Mouse (Mus musculus): ENCODE measurements around the gene Ar. TPM values are rescaled to one million over a fixed set of nuclear protein-coding genes. Genes with fewer than 3 reads are reported as not detected.

Ar gene
- 6.6 TPM for total RNA-seq (2023)

DNA sequence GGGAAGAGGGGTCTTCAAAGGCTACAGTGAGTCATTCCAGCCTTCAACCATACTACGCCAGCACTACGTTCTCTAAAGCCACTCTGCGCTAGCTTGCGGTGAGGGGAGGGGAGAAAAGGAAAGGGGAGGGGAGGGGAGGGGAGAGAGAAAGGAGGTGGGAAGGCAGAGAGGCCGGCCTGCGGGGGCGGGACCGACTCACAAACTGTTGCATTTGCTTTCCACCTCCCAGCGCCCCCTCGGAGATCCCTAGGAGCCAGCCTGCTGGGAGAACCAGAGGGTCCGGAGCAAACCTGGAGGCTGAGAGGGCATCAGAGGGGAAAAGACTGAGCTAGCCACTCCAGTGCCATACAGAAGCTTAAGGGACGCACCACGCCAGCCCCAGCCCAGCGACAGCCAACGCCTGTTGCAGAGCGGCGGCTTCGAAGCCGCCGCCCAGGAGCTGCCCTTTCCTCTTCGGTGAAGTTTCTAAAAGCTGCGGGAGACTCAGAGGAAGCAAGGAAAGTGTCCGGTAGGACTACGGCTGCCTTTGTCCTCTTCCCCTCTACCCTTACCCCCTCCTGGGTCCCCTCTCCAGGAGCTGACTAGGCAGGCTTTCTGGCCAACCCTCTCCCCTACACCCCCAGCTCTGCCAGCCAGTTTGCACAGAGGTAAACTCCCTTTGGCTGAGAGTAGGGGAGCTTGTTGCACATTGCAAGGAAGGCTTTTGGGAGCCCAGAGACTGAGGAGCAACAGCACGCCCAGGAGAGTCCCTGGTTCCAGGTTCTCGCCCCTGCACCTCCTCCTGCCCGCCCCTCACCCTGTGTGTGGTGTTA is at the start of gene Ar:
TSS of gene Ar (plus strand) at position 239 of the 812 bp plus-strand sequence.

Data from CD4-positive naive resting alpha-beta T cell, adult 76 days (primary cell).